Mouse (Mus musculus): ENCODE data around the gene Capzb. TPM values are rescaled to one million over a fixed set of nuclear protein-coding genes. Genes with fewer than 3 reads are reported as not detected.

The Capzb gene
- polyA plus RNA-seq, 2 experiments, result 198 to 284 TPM

- ATAC-seq (ENCODE audit: low FRiP score, low read depth) (peak; percentile 76), DNase-seq (ENCODE audit: low spot score) (peak; percentile 75)
- no peaks in the 10 kb centered on the region for H3K4me1 ChIP-seq (ENCODE audit: control insufficient read depth, insufficient read depth, low read length)
- no peaks in the 10 kb centered on the region for H3K27me3 ChIP-seq (ENCODE audit: control insufficient read depth, insufficient read depth, low read length)
- no peak for TF ChIP-seq POLR2A (IDR thresholded peaks at IDR 0.05; ENCODE audit: borderline replicate concordance, extremely low read depth, insufficient read depth, insufficient read length)
- WGBS, result 7% methylated on average over 10 of the region's 10 CpGs
- no peak overlapping the region for H3K27ac ChIP-seq (replicated peaks; ENCODE audit: low read depth, low read length)
- no peak overlapping the region for H3K9ac ChIP-seq (ENCODE audit: low read depth, low read length, severe bottlenecking)
- no peaks in the 10 kb centered on the region for H3K9me3 ChIP-seq (ENCODE audit: control insufficient read depth, low read length)
- H3K4me3 ChIP-seq (replicated peaks; ENCODE audit: low read length), result peak overlapping the region; percentile 20
- H3K4me2 ChIP-seq (replicated peaks; ENCODE audit: low read depth, low read length, severe bottlenecking), result peak overlapping the region; percentile 34
- H3K36me3 ChIP-seq (ENCODE audit: control insufficient read depth, insufficient read depth, low read length), result no peaks in the 10 kb centered on the region
Measured at GRCm38 (mm10) chr4:139330605-139331004, 137.9 kb downstream of the Capzb start.

GRCm38 (mm10) chr4:139334631-139335295 is 142.1 kb downstream of the Capzb start:
- Histone ChIP-seq H3K4me2 (replicated peaks; ENCODE audit: low read depth, low read length, severe bottlenecking) (no peak overlapping the region), H3K27ac (replicated peaks; ENCODE audit: low read depth, low read length) (no peak overlapping the region), H3K36me3 (ENCODE audit: control insufficient read depth, insufficient read depth, low read length) (no peaks in the 10 kb centered on the region), H3K4me1 (ENCODE audit: control insufficient read depth, insufficient read depth, low read length) (no peaks in the 10 kb centered on the region), H3K27me3 (ENCODE audit: control insufficient read depth, insufficient read depth, low read length) (0 out of 2 replicates have a peak, but pooled peaks cover 5% of the 10 kb centered on the region), H3K9ac (ENCODE audit: low read depth, low read length, severe bottlenecking) (no peak overlapping the region), H3K4me3 (replicated peaks; ENCODE audit: low read length) (no peak overlapping the region), H3K9me3 (ENCODE audit: control insufficient read depth, low read length) (no peaks in the 10 kb centered on the region)
- TF ChIP-seq POLR2A (IDR thresholded peaks at IDR 0.05; ENCODE audit: borderline replicate concordance, extremely low read depth, insufficient read depth, insufficient read length), result no peak
- 80% methylated on average over 6 of the region's 9 CpGs for WGBS
- no peak for ATAC-seq (ENCODE audit: low FRiP score, low read depth)
- no peak for DNase-seq (ENCODE audit: low spot score)

GRCm38 (mm10) chr4:139335507-139335906 is 142.8 kb downstream of the Capzb start:
- H3K4me2 ChIP-seq (replicated peaks; ENCODE audit: low read depth, low read length, severe bottlenecking), result no peak overlapping the region; the same call in 1 of the 2 replicates
- DNase-seq (ENCODE audit: low spot score) (no peak), ATAC-seq (ENCODE audit: low FRiP score, low read depth) (no peak)
- H3K27me3 ChIP-seq (ENCODE audit: control insufficient read depth, insufficient read depth, low read length), result 0 out of 2 replicates have a peak, but pooled peaks cover 5% of the 10 kb centered on the region
- H3K9ac ChIP-seq (ENCODE audit: low read depth, low read length, severe bottlenecking), result no peak overlapping the region
- H3K4me1 ChIP-seq (ENCODE audit: control insufficient read depth, insufficient read depth, low read length), result no peaks in the 10 kb centered on the region
- H3K36me3 ChIP-seq (ENCODE audit: control insufficient read depth, insufficient read depth, low read length), result no peaks in the 10 kb centered on the region
- 55% methylated on average over 7 of the region's 7 CpGs for WGBS
- H3K27ac ChIP-seq (replicated peaks; ENCODE audit: low read depth, low read length), result no peak overlapping the region
- no peak for TF ChIP-seq POLR2A (IDR thresholded peaks at IDR 0.05; ENCODE audit: borderline replicate concordance, extremely low read depth, insufficient read depth, insufficient read length)
- H3K9me3 ChIP-seq (ENCODE audit: control insufficient read depth, low read length), result no peaks in the 10 kb centered on the region
- no peak overlapping the region for H3K4me3 ChIP-seq (replicated peaks; ENCODE audit: low read length)

- H3K27me3 ChIP-seq (ENCODE audit: control insufficient read depth, insufficient read depth, low read length), result 0 out of 2 replicates have a peak, but pooled peaks cover 5% of the 10 kb centered on the region
- WGBS, result 20% methylated on average over 24 of the region's 24 CpGs
- H3K4me3 ChIP-seq (replicated peaks; ENCODE audit: low read length), result 0 out of 2 replicates have a peak overlapping the region, but pooled peaks have one; percentile 10
- no peak overlapping the region for H3K27ac ChIP-seq (replicated peaks; ENCODE audit: low read depth, low read length)
- no peak for TF ChIP-seq POLR2A (IDR thresholded peaks at IDR 0.05; ENCODE audit: borderline replicate concordance, extremely low read depth, insufficient read depth, insufficient read length)
- no peaks in the 10 kb centered on the region for H3K36me3 ChIP-seq (ENCODE audit: control insufficient read depth, insufficient read depth, low read length)
- no peaks in the 10 kb centered on the region for H3K4me1 ChIP-seq (ENCODE audit: control insufficient read depth, insufficient read depth, low read length)
- ATAC-seq (ENCODE audit: low FRiP score, low read depth) (no peak), DNase-seq (ENCODE audit: low spot score) (peak; percentile 64)
- no peaks in the 10 kb centered on the region for H3K9me3 ChIP-seq (ENCODE audit: control insufficient read depth, low read length)
- H3K4me2 ChIP-seq (replicated peaks; ENCODE audit: low read depth, low read length, severe bottlenecking), result peak overlapping the region; percentile 36
- no peak overlapping the region for H3K9ac ChIP-seq (ENCODE audit: low read depth, low read length, severe bottlenecking)
Measured at GRCm38 (mm10) chr4:139336822-139337483, 144.3 kb downstream of the Capzb start.

- Histone ChIP-seq H3K4me2 (replicated peaks; ENCODE audit: low read depth, low read length, severe bottlenecking) (no peak overlapping the region), H3K9ac (ENCODE audit: low read depth, low read length, severe bottlenecking) (no peak overlapping the region), H3K4me1 (ENCODE audit: control insufficient read depth, insufficient read depth, low read length) (no peaks in the 10 kb centered on the region), H3K27ac (replicated peaks; ENCODE audit: low read depth, low read length) (no peak overlapping the region), H3K36me3 (ENCODE audit: control insufficient read depth, insufficient read depth, low read length) (no peaks in the 10 kb centered on the region), H3K4me3 (replicated peaks; ENCODE audit: low read length) (no peak overlapping the region), H3K27me3 (ENCODE audit: control insufficient read depth, insufficient read depth, low read length) (0 out of 2 replicates have a peak, but pooled peaks cover 5% of the 10 kb centered on the region), H3K9me3 (ENCODE audit: control insufficient read depth, low read length) (no peaks in the 10 kb centered on the region)
- DNase-seq (ENCODE audit: low spot score), result no peak
- TF ChIP-seq POLR2A (IDR thresholded peaks at IDR 0.05; ENCODE audit: borderline replicate concordance, extremely low read depth, insufficient read depth, insufficient read length), result no peak
- no peak for ATAC-seq (ENCODE audit: low FRiP score, low read depth)
- 53% methylated on average over 33 of the region's 33 CpGs for WGBS
Measured at GRCm38 (mm10) chr4:139338145-139338544, 145.4 kb downstream of the Capzb start.

Measured in limb, embryonic 14.5 days (tissue).